Mouse (Mus musculus) CH12.LX (cell line): ENCODE data around the gene Atp1a3. TPM values are rescaled to one million over a fixed set of nuclear protein-coding genes. Genes with fewer than 3 reads are reported as not detected.

ENCODE experiments used
- DNase-seq: peaks from one replicate; pipeline ENCODE4 v3.0.0-alpha.2; 2013; ENCODE audit errors: extremely low read depth
- H3K27ac ChIP-seq: 2 replicates; pipeline ENCODE4 v1.5.1; 2012; ENCODE audit warnings: low read depth, mild to moderate bottlenecking, control low read depth, moderate library complexity; ENCODE audit not compliant: insufficient read depth
- H3K27me3 ChIP-seq: replicated peaks from 2 replicates; pipeline ENCODE3; 2012; ENCODE audit warnings: inconsistent platforms
- H3K36me3 ChIP-seq, 2 experiments: replicated peaks in 1 of 2; 2 replicates each; pipeline versions ENCODE3 to v1.6.1; 2012; ENCODE audit warnings: inconsistent platforms in 1 of 2, low read length in 1 of 2, mild to moderate bottlenecking in 1 of 2, mixed read lengths in 1 of 2, moderate library complexity in 1 of 2; ENCODE audit not compliant: control insufficient read depth in 1 of 2, insufficient read depth in 1 of 2
- H3K4me1 ChIP-seq, 2 experiments: 2 replicates each; pipeline ENCODE4 v1.6.1; 2012; ENCODE audit warnings: inconsistent platforms in 1 of 2, moderate library complexity in 1 of 2; ENCODE audit not compliant: insufficient read depth in 2 of 2, control insufficient read depth in 1 of 2
- H3K4me2 ChIP-seq: 2 replicates; pipeline ENCODE4 v1.6.1; 2012; ENCODE audit warnings: low read depth, mild to moderate bottlenecking, control low read depth; ENCODE audit not compliant: poor library complexity, insufficient read depth, severe bottlenecking
- H3K4me3 ChIP-seq, 3 experiments: fragments of 150-350 bp in 1 of 3; sonication (generic) in 1 of 3; replicated peaks in 1 of 3; 2 replicates each; pipeline versions ENCODE3 to v1.5.1; 2011 to 2012; ENCODE audit warnings: low read depth in 2 of 3, low read length in 2 of 3, mild to moderate bottlenecking in 2 of 3, moderate library complexity in 2 of 3, control low read depth in 1 of 3, improper control_type of control experiment in 1 of 3, inconsistent platforms in 1 of 3, mixed read lengths in 1 of 3; ENCODE audit not compliant: poor library complexity in 1 of 3
- H3K79me2 ChIP-seq: replicated peaks from 2 replicates; pipeline ENCODE4 v1.6.1; 2012; ENCODE audit warnings: mild to moderate bottlenecking, moderate library complexity; ENCODE audit not compliant: control insufficient read depth, poor library complexity, insufficient read depth, severe bottlenecking; ENCODE audit errors: extremely low read depth
- H3K9ac ChIP-seq: 2 replicates; pipeline ENCODE4 v1.6.1; 2012; ENCODE audit warnings: low read depth, mild to moderate bottlenecking, control low read depth, moderate library complexity; ENCODE audit not compliant: insufficient read depth
- H3K9me3 ChIP-seq: replicated peaks from 2 replicates; pipeline ENCODE3; 2012; ENCODE audit warnings: low read length, inconsistent platforms, mixed read lengths
- CTCF ChIP-seq, 2 experiments: IDR thresholded peaks in 1 of 2; conservative IDR thresholded peaks in 1 of 2; 2 replicates each; pipeline ENCODE4 v1.5.1; 2011 to 2012; ENCODE audit warnings: low read depth in 2 of 2, low read length in 2 of 2, improper control_type of control experiment in 1 of 2, inconsistent platforms in 1 of 2, mild to moderate bottlenecking in 1 of 2, moderate library complexity in 1 of 2
- E2F4 ChIP-seq: IDR thresholded peaks from 2 replicates; pipeline ENCODE4 v1.6.1; 2011; ENCODE audit warnings: low read depth, low read length, improper control_type of control experiment; ENCODE audit not compliant: insufficient replicate concordance
- ETS1 ChIP-seq: conservative IDR thresholded peaks from 2 replicates; pipeline ENCODE4 v1.6.1; 2012; ENCODE audit warnings: low read depth, mild to moderate bottlenecking, inconsistent platforms, low read length, improper control_type of control experiment, moderate library complexity
- IRF4 ChIP-seq: IDR thresholded peaks from 2 replicates; pipeline ENCODE4 v1.6.1; 2014; ENCODE audit warnings: low read depth, mild to moderate bottlenecking, inconsistent platforms, low read length, improper control_type of control experiment
- JUN ChIP-seq: IDR thresholded peaks from 2 replicates; pipeline ENCODE4 v1.6.1; 2011; ENCODE audit warnings: low read depth, mild to moderate bottlenecking, low read length, improper control_type of control experiment, moderate library complexity; ENCODE audit not compliant: insufficient read depth
- MAFK ChIP-seq: IDR thresholded peaks from 2 replicates; pipeline ENCODE4 v1.6.1; 2011; ENCODE audit warnings: low read length, improper control_type of control experiment; ENCODE audit not compliant: insufficient replicate concordance
- MAX ChIP-seq: IDR thresholded peaks from 2 replicates; pipeline ENCODE4 v1.6.1; 2011; ENCODE audit warnings: low read length, improper control_type of control experiment
- NRF1 ChIP-seq: IDR thresholded peaks from 2 replicates; pipeline ENCODE4 v1.6.1; 2014; ENCODE audit warnings: low read depth, mild to moderate bottlenecking, inconsistent platforms, low read length, improper control_type of control experiment, moderate library complexity
- RCOR1 ChIP-seq: conservative IDR thresholded peaks from 2 replicates; pipeline ENCODE4 v1.6.1; 2012; ENCODE audit warnings: low read depth, mild to moderate bottlenecking, inconsistent platforms, low read length, improper control_type of control experiment
- USF1 ChIP-seq: IDR thresholded peaks from 2 replicates; pipeline ENCODE4 v1.6.1; 2014; ENCODE audit warnings: low read depth, mild to moderate bottlenecking, inconsistent platforms, low read length, improper control_type of control experiment
- ZC3H11A ChIP-seq: IDR thresholded peaks from 2 replicates; pipeline ENCODE4 v1.6.1; 2012; ENCODE audit warnings: low read depth, mild to moderate bottlenecking, inconsistent platforms, low read length, improper control_type of control experiment
- dilution Hi-C: fragments of 300-500 bp; cut with MboI; formaldehyde crosslinking; loops from 2 replicates; pipeline ENCODE4 v1.14.3; 2020; ENCODE audit warnings: low sequenced_read_pairs; ENCODE audit not compliant: extremely low pct_unique_long_range_greater_than_20kb, extremely low pct_ligation_motif_present
- in situ Hi-C: fragments of 300-500 bp; cut with MboI; formaldehyde crosslinking; loops from 3 replicates; pipeline ENCODE4 v1.14.3; 2019; ENCODE audit warnings: low sequenced_read_pairs, low pct_ligation_motif_present, low pct_unique_long_range_greater_than_20kb, mixed read lengths
- polyA plus RNA-seq: library from polyadenylated mRNA; unstranded; fragments of >175 nt; gene quantifications from 2 replicates; pipeline ENCODE4 v1.2.1, GENCODE M21; 2012; ENCODE audit warnings: low read depth; ENCODE audit not compliant: insufficient read length
- total RNA-seq, 2 experiments: library from RNA; depleted of rRNA; stranded (reverse); fragments of 300-350 nt in 1 of 2; fragments of >200 nt in 1 of 2; gene quantifications; 2 replicates each; pipeline ENCODE4 v1.2.3; 2012 to 2014

Gene Atp1a3
- total and polyA plus RNA-seq, 3 experiments, result 0.17 to 0.24 TPM; not detected in 1

DNA sequence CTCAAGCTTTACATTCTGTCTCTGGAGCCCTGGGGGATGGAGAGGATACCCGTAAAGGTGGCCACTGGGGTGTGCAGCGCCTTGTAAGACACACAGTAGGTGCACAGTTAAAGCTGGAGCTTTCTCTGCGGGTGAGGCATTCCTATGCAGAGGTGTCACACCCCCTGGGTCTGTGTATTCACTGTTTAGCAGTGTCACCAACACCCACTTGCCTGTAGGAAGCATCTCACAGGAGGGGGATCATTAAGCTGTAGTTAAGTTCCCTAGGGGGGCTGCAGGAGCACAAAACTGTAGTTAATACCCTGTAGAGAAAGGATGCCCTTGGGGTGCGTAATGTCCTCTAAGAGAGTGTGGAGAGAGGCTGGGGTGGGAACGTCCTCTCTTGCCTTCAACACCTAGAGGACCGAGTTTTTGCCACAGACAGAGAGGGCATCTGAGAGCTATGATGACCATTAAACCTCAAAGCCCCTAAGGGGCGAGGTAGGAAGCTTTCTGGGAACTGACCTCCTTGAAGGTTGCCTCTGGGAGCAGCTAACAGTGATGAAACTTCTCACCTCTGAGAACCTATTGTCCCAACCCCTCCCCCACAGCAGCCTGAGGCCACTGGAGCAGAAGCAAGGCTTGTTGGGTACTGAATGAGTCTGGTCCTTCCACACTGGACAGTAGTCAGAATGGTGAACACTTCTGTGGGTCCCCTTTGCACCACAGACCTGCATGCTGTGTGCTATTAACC, 58.3 kb downstream of the Atp1a3 start:
- Histone ChIP-seq H3K4me3 (no peak overlapping the region), H3K9ac (no peak overlapping the region), H3K27ac (no peak overlapping the region), H3K27me3 (peaks cover 92% of the 10 kb centered on the region), H3K36me3 (no peaks in the 10 kb centered on the region)
- TF ChIP-seq MAX (no peak), IRF4 (no peak), NRF1 (no peak), JUN (no peak), MAFK (no peak), ETS1 (no peak)
- TF ChIP-seq, all 38 proteins: peak for 0
- Histone ChIP-seq H3K4me1 (peaks cover 5 to 8% of the 10 kb centered on the region in 2 experiments; a peak in 3 of 4 replicates), H3K79me2 (no peaks in the 10 kb centered on the region), H3K4me2 (no peak overlapping the region), H3K9me3 (peaks cover 6% of the 10 kb centered on the region)
- in situ Hi-C loops (no loop called here), dilution Hi-C loops (no loop called here)
- no peak for DNase-seq

GRCm38 (mm10) chr7:24944257-24944950, 61.4 kb downstream of the Atp1a3 start, which contains the start of gene Gm4881:
TSS of gene Gm4881 (minus strand) at chr7:24944494.
- no peaks in the 10 kb centered on the region for H3K79me2 ChIP-seq
- peak within 1 kb of the TSS; percentile 30; the same call in 1 of the 2 replicates for H3K9ac ChIP-seq
- in situ Hi-C loops (no loop called here), dilution Hi-C loops (no loop called here)
- peaks cover 93% of the 10 kb centered on the region for H3K27me3 ChIP-seq
- no peak for DNase-seq
- peaks cover 4% of the 10 kb centered on the region for H3K9me3 ChIP-seq
- H3K27ac ChIP-seq, result no peak within 1 kb of the TSS
- peak within 1 kb of the TSS in 1 of 3 experiments; percentile 52 for H3K4me3 ChIP-seq
- H3K4me2 ChIP-seq, result peak within 1 kb of the TSS; percentile 64
- peaks cover 4 to 5% of the 10 kb centered on the region in 2 experiments; a peak in 3 of 4 replicates for H3K4me1 ChIP-seq
- TF ChIP-seq USF1, result no peak
- 0 out of 2 replicates have a peak, but pooled peaks have one; percentile 19 for TF ChIP-seq NRF1
- H3K36me3 ChIP-seq, result no peaks in the 10 kb centered on the region

DNA sequence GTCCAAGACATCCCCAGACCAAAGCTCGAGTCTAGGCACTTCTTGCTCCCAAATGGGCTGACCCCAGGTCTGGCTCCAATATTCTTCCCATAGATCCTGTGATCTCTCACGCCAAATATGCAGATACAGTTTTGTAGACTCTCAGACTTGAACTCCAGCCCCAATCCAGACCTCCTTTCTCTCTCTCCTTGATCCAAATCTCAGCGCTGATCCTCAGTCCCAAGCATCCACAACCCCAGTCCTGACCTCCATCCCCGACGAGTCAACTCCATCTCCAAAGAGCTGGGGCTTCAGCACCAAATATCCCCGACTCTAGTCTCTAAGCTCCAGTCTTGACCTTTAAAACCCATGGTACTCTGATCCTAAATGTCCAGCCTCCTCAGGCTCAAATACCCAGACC, 62.1 kb downstream of the Atp1a3 start:
- Histone ChIP-seq H3K4me2 (no peak overlapping the region), H3K9me3 (peaks cover under 1% of the 10 kb centered on the region), H3K36me3 (no peaks in the 10 kb centered on the region), H3K79me2 (no peaks in the 10 kb centered on the region), H3K4me3 (no peak overlapping the region), H3K4me1 (peaks cover 4 to 5% of the 10 kb centered on the region in 2 experiments; a peak in 3 of 4 replicates), H3K9ac (no peak overlapping the region), H3K27me3 (peaks cover 94% of the 10 kb centered on the region), H3K27ac (no peak overlapping the region)
- TF ChIP-seq IRF4 (no peak), RCOR1 (no peak), E2F4 (no peak), CTCF (conservative IDR thresholded peaks at IDR 0.05 in 1 of 2, IDR thresholded peaks at IDR 0.05 in 1 of 2; ENCODE audit: low read depth in 2 of 2, low read length in 2 of 2) (no peak), ZC3H11A (no peak)
- DNase-seq, result no peak
- dilution Hi-C loops, result no loop called here
- in situ Hi-C loops, result no loop called here
